Mouse (Mus musculus) macrophage (primary cell): ENCODE data around the gene Taf1c. TPM values are rescaled to one million over a fixed set of nuclear protein-coding genes. Genes with fewer than 3 reads are reported as not detected.

Experiments used
- H3K27ac ChIP-seq: fragments of 350-480 bp; formaldehyde crosslinking; 2 replicates; pipeline ENCODE4 v1.9.0; 2021
- H3K36me3 ChIP-seq: fragments of 350-480 bp; formaldehyde crosslinking; 2 replicates; pipeline ENCODE4 v1.9.0; 2021; ENCODE audit errors: inconsistent target
- H3K4me3 ChIP-seq: fragments of 350-480 bp; formaldehyde crosslinking; 2 replicates; pipeline ENCODE4 v1.9.0; 2021; ENCODE audit errors: inconsistent target
- H3K79me2 ChIP-seq: fragments of 350-480 bp; formaldehyde crosslinking; 2 replicates; pipeline ENCODE4 v1.9.0; 2021; ENCODE audit errors: inconsistent target
- WGBS: methylation state at CpG from one replicate; pipeline ENCODE4 v1.1.7; 2026; ENCODE audit warnings: inconsistent platforms; ENCODE audit not compliant: missing documents; 5-methylcytosine and 5-hydroxymethylcytosine counted together
- polyA plus RNA-seq: library from polyadenylated mRNA; stranded (reverse); fragments of 250-400 nt; gene quantifications from 3 replicates; pipeline ENCODE4 v1.2.4, GENCODE M21; 2018; ENCODE audit warnings: inconsistent platforms
- total RNA-seq, 78 experiments: library from RNA; depleted of rRNA; stranded (reverse); fragments of 250-400 nt; gene quantifications; 1 replicate in 9 of 78; 2 replicates in 24 of 78; 3 replicates in 43 of 78; 4 replicates in 2 of 78; pipeline ENCODE4 v1.2.4; 2018; ENCODE audit warnings: inconsistent platforms in 56 of 78

Taf1c gene
- total RNA-seq (2018; cell fraction: chromatin; rRNA removed): 10 to 100 TPM in 25 of 26 experiments, 1 to 10 TPM in 1; 9.0 to 32.1 (median 20.1) TPM
- total RNA-seq (2018; cell fraction: cytosol; rRNA removed): 1 to 10 TPM; 2.1 to 7.6 (median 5.3) TPM
- total RNA-seq (2018; cell fraction: nucleus; rRNA removed): 10 to 100 TPM in 18 of 26 experiments, 1 to 10 TPM in 8; 6.9 to 19.7 (median 12.0) TPM
- 2.5 to 6.5 TPM (median 6.3 TPM) in 3 replicates for polyA plus RNA-seq

DNA sequence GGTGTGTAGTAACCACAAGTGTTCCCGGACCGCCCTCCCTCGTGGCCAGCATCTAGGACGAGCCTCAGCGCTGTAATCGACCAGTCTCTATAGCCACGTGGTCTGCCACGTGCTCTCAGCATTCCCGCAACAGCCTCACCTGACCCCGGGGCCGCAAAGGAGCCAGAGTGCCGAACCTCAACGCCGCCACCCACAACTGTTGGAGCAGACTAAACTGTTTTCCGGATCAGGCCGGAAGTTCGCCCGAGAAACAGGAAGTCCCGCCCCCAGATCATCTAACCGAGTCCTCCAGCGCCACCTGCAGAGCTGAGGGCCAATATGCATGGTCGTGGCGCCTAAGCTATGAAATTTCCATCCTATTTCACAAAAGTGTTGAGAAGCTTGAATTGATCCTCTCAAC is at the start of gene Taf1c:
Taf1c (minus strand) TSS at position 227 of the 400 bp plus-strand sequence.
- peak within 1 kb of the TSS; percentile 54 for H3K27ac ChIP-seq
- H3K79me2 ChIP-seq: peaks cover 11% of the 10 kb centered on the region; the same call in 1 of the 2 replicates
- under 1% methylated on average over 23 of the region's 23 CpGs for WGBS
- H3K4me3 ChIP-seq: peak within 1 kb of the TSS; percentile 93
- H3K36me3 ChIP-seq: peaks cover 24% of the 10 kb centered on the region; the same call in 1 of the 2 replicates

DNA sequence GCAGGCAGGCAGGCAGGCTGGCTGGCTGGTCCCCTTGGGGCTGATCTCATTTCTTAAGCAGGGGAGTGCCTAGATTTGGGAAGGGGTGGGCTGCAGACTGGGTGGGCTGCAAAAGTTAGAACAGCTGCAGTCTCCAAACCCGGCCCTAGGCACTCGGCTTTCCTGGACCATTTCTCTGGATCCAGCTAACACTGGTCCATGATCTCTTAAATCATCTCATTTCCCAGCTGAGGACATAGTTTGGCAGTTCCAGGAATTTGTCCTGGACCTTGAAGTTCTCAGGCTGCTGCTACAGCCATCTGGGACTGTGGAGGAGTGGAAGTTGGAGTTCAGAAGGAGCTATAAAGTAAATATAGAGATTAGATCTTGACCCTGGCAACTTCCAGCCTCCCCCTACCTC is 46.3 kb upstream of the Taf1c start:
- 70% methylated on average over 2 of the region's 2 CpGs for WGBS
- H3K36me3 ChIP-seq: no peaks in the 10 kb centered on the region
- no peak overlapping the region for H3K4me3 ChIP-seq
- H3K79me2 ChIP-seq: no peaks in the 10 kb centered on the region
- no peak overlapping the region for H3K27ac ChIP-seq

DNA sequence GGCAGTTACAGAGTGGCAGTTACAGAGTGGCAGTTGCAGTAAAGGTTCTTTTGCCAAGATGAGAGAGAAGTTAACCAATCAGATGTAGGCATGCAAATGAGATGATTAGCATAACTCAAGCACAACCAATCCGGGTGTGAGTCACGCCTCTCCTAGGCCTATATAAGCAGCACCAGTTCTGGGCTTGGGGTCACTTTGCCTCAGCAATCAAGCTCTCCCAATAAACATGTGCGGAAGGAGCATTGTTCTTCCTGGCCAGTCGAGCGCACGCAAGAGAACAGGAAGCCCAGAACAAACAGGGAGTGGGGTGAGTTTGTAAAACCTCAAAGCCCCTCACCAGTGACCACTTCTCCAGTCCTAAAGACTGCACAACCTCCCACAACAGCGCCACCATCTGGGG is 41.8 kb upstream of the Taf1c start:
- Histone ChIP-seq H3K27ac (no peak overlapping the region), H3K79me2 (no peaks in the 10 kb centered on the region), H3K36me3 (no peaks in the 10 kb centered on the region), H3K4me3 (no peak overlapping the region)
- WGBS: 79% methylated on average over 7 of the region's 7 CpGs

DNA sequence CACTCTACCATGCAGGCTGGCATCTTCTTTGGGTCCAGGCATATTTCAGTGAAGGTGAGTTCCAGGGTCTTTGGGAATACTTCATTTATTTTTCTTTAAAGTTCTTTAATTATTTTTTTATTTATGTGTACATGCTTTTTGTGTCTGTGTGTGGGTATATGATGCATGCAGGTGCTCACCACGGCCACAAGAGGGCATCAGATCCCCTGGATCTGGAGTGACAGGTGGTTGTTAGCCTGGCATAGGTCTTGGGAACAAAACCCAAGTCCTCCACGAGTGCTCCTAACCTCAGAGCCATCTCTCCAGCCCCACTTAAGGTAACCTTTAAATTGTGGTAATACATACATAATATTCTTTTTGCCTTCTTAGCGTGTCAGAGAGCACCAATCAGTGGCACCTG is 41.2 kb upstream of the Taf1c start:
- 68% methylated on average over 3 of the region's 3 CpGs for WGBS
- Histone ChIP-seq H3K79me2 (no peaks in the 10 kb centered on the region), H3K4me3 (no peak overlapping the region), H3K27ac (no peak overlapping the region), H3K36me3 (no peaks in the 10 kb centered on the region)

DNA sequence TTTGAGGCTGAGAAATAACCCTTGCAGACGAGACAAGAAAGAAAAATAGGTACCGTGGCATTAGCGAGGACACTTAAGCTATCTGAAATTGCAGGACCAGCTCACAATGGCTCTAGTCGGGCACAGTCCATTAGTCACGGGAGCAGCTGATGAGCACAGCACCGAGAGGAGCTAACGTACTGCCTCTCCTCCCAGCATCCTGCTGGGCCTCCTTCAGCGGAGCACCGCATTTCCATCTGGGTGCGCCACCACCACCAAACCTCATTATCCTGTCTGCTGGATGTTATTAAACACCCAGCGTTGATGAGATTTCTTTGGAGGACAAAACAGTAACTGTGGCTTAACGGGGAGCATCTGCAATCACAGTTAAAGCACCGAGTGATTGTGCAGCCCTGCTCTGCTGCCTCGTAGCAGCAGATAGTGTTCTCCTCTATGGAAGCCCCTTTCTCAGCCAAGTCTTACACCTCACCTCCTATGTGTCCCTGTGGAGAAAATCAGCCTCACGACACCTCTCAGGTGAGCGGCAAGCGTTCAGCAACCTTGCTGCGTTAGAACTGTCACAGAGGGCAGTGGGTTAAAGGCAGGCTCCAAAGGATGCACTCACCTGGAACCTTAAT is 40.1 kb upstream of the Taf1c start:
- 86% methylated on average over 18 of the region's 18 CpGs for WGBS
- Histone ChIP-seq H3K79me2 (no peaks in the 10 kb centered on the region), H3K27ac (no peak overlapping the region)

DNA sequence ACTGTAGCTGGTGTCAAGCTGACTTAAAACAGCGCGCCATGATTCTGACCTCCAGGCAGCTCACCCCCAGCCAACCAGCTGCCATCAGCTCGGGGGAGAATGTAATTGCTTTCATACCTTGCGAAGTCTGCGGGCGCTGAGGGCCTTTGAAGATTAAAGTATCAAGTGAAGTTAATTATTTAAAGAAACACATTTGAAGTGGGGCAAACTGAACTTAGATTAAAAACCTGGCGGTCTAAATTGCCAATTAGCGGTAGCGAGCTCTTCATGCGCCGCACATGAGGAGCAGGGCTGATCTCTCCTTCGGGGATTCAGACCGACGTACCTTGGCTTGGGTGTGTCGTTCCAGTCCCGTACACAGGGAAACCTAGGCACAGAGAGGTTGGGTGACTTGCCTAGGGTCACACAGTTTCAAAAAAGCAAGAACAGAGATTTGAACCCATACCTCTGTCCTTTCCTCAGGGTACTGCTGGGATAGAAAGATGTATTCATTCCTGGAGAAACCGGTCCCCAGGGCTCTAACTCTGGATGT is 39.5 kb upstream of the Taf1c start:
- 96% methylated on average over 16 of the region's 17 CpGs for WGBS
- no peak overlapping the region for H3K4me3 ChIP-seq
- H3K79me2 ChIP-seq: no peaks in the 10 kb centered on the region
- H3K36me3 ChIP-seq: no peaks in the 10 kb centered on the region
- no peak overlapping the region for H3K27ac ChIP-seq

More for the DNA sequence above, 40.1 kb upstream of the Taf1c start:
- H3K4me3 ChIP-seq: no peak overlapping the region
- no peaks in the 10 kb centered on the region for H3K36me3 ChIP-seq

DNA sequence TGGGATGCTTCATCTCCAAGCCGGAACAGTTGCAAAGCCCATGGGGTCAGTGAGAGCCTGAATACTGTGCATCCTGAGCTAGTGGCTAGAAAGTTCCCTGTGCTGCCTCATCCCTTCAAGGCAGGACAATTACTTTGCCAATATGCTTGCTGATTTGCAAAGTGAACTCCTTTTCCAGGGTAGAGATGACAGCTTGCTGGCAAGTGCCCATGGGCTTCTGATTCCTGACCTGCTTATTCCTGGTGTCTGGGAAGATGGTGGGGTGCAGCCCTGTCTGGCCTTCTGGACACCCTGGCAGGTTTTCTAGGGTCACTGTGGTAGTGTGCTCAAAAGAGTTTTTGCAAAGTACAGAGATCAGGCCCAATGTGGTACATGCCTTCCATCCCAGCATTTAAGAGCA is 37.9 kb upstream of the Taf1c start:
- Histone ChIP-seq H3K4me3 (no peak overlapping the region), H3K36me3 (no peaks in the 10 kb centered on the region), H3K27ac (no peak overlapping the region), H3K79me2 (no peaks in the 10 kb centered on the region)
- WGBS: 80% methylated on average over 1 of the region's 1 CpGs

DNA sequence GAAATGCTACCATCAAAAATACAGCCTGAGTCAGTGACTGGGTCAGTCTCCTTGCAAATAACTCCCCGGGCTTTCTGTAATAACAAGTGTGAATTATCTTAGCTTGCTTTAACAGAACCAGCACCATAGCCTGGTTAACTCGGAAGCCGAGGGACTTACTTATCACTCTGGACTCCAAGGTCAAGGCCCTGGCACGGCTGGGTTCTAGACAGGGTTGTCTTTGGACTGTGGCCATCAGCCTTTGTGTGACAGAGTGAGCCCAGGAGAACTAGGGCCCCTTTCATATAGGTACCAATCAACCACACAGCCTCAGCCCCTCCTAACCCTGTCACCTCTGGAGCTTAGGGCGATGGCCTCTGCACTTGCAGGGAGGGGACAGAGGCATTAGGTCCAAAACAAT is 36.0 kb upstream of the Taf1c start:
- 91% methylated on average over 5 of the region's 5 CpGs for WGBS
- Histone ChIP-seq H3K4me3 (no peak overlapping the region), H3K27ac (no peak overlapping the region), H3K36me3 (no peaks in the 10 kb centered on the region), H3K79me2 (no peaks in the 10 kb centered on the region)

DNA sequence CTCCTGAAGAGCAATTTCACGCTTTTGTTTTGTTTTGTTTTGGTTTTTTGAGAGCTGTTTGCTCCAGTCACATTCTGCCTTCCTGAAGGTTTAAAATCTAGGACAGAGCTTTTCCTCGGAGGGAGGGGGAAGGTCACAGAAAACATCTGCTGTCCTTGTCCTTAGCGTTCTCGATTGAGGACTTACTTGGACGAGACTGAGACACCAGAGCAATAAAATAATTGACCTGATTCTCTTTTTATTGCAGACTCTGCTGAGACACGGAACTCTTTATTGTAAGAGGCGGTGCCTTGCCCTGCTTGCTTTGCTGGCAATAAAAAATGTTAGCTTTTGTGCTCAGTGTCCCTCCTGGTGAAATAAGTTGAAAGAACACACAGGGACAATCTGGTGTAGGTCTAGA is 34.8 kb upstream of the Taf1c start:
- Histone ChIP-seq H3K4me3 (no peak overlapping the region), H3K79me2 (no peaks in the 10 kb centered on the region), H3K36me3 (no peaks in the 10 kb centered on the region), H3K27ac (no peak overlapping the region)
- WGBS: 58% methylated on average over 7 of the region's 7 CpGs

DNA sequence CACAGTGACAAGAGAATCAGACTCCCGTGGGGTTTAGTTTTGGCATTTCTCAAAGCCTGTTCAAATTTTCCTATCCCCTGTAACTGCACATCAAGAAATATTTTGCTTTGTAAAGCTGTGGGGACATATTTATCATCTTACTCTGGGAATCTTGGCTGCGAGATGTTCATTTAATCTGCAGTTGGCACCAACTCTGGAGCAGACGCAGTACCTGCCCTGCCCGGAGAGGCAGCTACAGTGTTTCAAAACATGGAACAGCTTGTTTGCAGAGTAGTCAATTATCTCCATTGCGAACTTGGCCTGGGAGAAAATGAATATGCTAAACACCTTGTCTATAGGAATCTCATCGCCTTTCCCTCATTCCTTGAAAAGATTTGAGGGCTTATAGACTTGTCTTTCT is 33.2 kb upstream of the Taf1c start:
- no peak overlapping the region for H3K27ac ChIP-seq
- H3K36me3 ChIP-seq: no peaks in the 10 kb centered on the region
- H3K79me2 ChIP-seq: no peaks in the 10 kb centered on the region
- no peak overlapping the region for H3K4me3 ChIP-seq
- 87% methylated on average over 6 of the region's 6 CpGs for WGBS

DNA sequence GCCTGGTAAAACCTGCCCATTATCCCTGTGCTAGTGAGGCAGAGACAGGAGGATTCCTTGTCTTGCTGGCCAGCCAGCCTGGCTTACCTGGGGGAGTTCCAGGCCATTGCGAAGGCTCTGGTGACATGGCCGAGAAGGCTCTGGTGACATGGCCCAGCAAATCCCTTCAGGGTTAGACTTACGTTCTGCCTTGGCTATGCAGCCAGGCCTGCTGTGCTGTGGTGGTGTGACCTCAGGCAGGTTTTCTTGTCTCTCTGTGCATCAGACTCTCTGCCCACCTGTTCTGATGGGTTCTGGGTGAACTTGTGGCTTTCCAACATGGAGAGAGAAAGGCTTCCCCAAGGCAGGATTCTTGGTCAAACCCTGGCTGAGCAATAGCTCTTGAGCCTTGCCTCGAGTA is 32.4 kb upstream of the Taf1c start:
- Histone ChIP-seq H3K79me2 (no peaks in the 10 kb centered on the region), H3K4me3 (no peak overlapping the region), H3K27ac (no peak overlapping the region), H3K36me3 (no peaks in the 10 kb centered on the region)
- 92% methylated on average over 4 of the region's 4 CpGs for WGBS

DNA sequence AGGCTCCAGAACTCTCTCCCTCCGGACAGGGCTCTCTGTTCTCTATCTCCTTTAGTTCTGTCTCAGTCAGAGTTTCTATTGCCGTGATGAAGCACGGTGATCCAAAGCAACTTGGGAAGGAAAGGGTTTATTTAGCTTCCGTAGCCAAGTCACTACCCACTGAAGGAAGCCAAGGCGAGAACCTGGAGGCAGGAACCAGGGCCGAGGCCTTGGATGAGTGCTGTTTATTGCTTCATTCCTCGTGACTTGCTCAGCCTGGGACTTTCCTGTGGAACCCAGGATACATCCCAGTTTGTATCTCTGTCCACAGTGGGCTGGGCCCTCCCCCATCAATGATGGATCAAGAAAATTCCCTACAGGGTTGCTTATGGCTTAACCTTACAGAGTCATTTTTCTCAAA is 31.7 kb upstream of the Taf1c start:
- no peak overlapping the region for H3K4me3 ChIP-seq
- 66% methylated on average over 7 of the region's 7 CpGs for WGBS
- H3K79me2 ChIP-seq: no peaks in the 10 kb centered on the region
- no peak overlapping the region for H3K27ac ChIP-seq
- no peaks in the 10 kb centered on the region for H3K36me3 ChIP-seq

DNA sequence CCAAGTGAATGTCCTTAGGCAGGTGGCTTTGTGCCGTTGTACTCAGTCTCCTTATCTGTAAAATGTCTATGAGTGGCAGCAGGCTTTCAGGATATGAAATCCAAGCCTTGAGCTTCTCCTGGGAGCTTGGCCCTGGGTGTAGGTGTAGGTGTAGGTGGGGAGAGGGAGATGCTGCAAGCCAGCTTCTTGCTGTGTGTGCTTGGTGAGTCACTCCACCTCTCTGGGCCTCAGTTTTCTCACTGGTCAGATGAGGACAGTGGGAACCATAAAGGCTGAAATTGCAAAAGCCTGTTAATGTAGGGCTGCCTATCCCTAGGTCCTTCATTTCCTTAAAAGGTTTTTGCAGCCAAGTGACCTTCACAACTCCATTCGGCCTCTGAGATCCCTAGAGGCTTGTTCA is 30.9 kb upstream of the Taf1c start:
- Histone ChIP-seq H3K4me3 (no peak overlapping the region), H3K79me2 (no peaks in the 10 kb centered on the region), H3K36me3 (no peaks in the 10 kb centered on the region), H3K27ac (no peak overlapping the region)
- 97% methylated on average over 2 of the region's 2 CpGs for WGBS

DNA sequence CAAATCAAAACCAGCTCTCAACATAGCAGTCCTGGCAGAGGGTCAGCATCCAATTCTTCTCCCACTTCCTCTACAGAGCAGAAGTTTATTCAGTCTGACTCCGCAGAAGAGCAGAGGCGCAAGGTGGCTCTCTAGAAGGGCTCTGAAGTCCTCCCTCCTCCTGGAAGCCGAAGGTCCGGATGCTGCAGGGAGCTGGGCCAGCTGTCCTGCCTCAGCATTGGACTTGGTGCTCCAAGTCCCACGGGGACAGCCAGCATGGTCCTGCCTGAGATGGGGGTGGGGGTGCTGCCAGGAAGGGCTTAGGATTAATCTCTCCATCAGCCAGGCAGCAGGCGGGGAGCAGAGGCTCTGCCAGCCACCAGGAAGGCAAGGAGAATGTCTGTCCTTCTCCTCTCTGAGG is 30.4 kb upstream of the Taf1c start, which contains the start of gene Kcng4:
Kcng4 (minus strand) TSS at position 303 of the 400 bp plus-strand sequence.
- Histone ChIP-seq H3K36me3 (no peaks in the 10 kb centered on the region), H3K4me3 (no peak within 1 kb of the TSS), H3K27ac (no peak within 1 kb of the TSS), H3K79me2 (no peaks in the 10 kb centered on the region)
- WGBS: 26% methylated on average over 6 of the region's 6 CpGs

DNA sequence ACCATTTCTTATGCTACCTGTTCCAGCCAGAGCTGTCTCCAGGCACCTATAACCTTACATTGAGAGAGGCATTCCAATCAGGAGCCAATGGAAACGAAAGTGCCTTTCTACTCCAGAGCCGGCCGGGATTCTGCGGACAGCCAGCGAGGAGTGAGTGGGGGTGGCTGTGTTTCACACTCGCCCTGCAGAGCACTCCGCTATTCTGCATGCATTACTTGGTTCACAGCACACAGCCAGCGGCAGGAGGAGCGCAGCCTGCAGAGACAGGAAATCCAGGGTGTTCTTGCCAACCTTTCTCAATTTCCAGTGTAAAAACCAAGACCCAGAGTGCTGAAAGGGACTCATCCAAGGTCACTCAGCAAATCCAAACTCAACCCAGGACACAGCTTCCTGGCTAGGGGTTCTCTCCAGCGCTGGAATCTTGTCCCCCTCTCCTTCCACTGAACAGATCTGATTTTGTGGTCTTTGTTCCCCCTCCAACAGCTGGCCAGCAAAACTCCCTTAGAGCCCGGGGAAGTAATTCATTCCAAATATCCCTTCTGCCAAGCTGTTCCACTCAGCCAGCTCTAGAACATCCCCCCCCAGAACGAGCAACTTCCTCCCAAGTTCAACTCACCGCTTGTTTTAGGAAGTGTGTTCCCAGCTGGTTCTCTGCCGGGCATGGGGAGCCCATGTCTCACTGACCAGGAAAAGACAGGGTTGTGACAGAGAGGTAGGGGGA is 29.8 kb upstream of the Taf1c start:
- WGBS: 36% methylated on average over 14 of the region's 14 CpGs

More for the DNA sequence above, 29.8 kb upstream of the Taf1c start:
- Histone ChIP-seq H3K36me3 (no peaks in the 10 kb centered on the region), H3K4me3 (no peak overlapping the region), H3K79me2 (no peaks in the 10 kb centered on the region), H3K27ac (no peak overlapping the region)
